Mouse (Mus musculus) cortical plate, adult 2 months (tissue): ENCODE data around the gene Atrx. TPM values are rescaled to one million over a fixed set of nuclear protein-coding genes. Genes with fewer than 3 reads are reported as not detected.
"Not testable (repeated sequence)": the region's sequence is repeated elsewhere in the genome, so short reads cannot be mapped to it uniquely, and the experiment has no call there.

ENCODE experiments used
- H3K27ac ChIP-seq: fragments of 200-500 bp; 2 replicates; pipeline ENCODE4 v1.5.1; 2012; ENCODE audit warnings: low read length, control low read depth, inconsistent platforms; ENCODE audit not compliant: insufficient read depth
- H3K4me1 ChIP-seq: fragments of 200-500 bp; 2 replicates; pipeline ENCODE4 v1.6.1; 2011; ENCODE audit warnings: low read length; ENCODE audit not compliant: control insufficient read depth, insufficient read depth
- H3K4me3 ChIP-seq: fragments of 200-500 bp; 2 replicates; pipeline ENCODE4 v1.5.1; 2011; ENCODE audit warnings: mild to moderate bottlenecking, low read length, control low read depth; ENCODE audit not compliant: insufficient read depth
- CTCF ChIP-seq: fragments of 200-500 bp; IDR thresholded peaks from 2 replicates; pipeline ENCODE4 v1.5.1; 2011; ENCODE audit warnings: mild to moderate bottlenecking, control low read depth, low read length; ENCODE audit not compliant: insufficient read depth; ENCODE audit errors: extremely low read depth
- POLR2A ChIP-seq: fragments of 200-500 bp; IDR thresholded peaks from 2 replicates; pipeline ENCODE4 v1.6.1; 2011; ENCODE audit warnings: mild to moderate bottlenecking, low read length, control low read depth; ENCODE audit not compliant: insufficient read depth; ENCODE audit errors: extremely low read depth
- polyA plus RNA-seq: library from polyadenylated mRNA; depleted of rRNA; stranded (reverse); fragments of >200 nt; gene quantifications from 2 replicates; pipeline ENCODE4 v1.2.3, GENCODE M21; 2012; rRNA removed

The Atrx gene
- 58.4 and 63.1 TPM in 2 replicates for polyA plus RNA-seq

GRCm38 (mm10) chrX:105928861-105929477 is at the start of gene Atrx:
TSS of gene Atrx (minus strand) at chrX:105929403.
- H3K27ac ChIP-seq = peak within 1 kb of the TSS; percentile 99
- TF ChIP-seq CTCF (no peak), POLR2A (peak; percentile 91)

GRCm38 (mm10) chrX:105957091-105957490 is 27.9 kb upstream of the Atrx start:
- not testable (repeated sequence) for H3K4me1 ChIP-seq, H3K27ac ChIP-seq, H3K4me3 ChIP-seq

More at GRCm38 (mm10) chrX:105928861-105929477, at the start of gene Atrx:
- H3K4me1 ChIP-seq = peaks cover 7% of the 10 kb centered on the region
- H3K4me3 ChIP-seq = peak within 1 kb of the TSS; percentile 90

- Histone ChIP-seq H3K4me3 (no peak overlapping the region), H3K4me1 (no peaks in the 10 kb centered on the region), H3K27ac (no peak overlapping the region)
- TF ChIP-seq CTCF (no peak), POLR2A (no peak)
Measured at GRCm38 (mm10) chrX:105953999-105954398, 24.8 kb upstream of the Atrx start.

DNA sequence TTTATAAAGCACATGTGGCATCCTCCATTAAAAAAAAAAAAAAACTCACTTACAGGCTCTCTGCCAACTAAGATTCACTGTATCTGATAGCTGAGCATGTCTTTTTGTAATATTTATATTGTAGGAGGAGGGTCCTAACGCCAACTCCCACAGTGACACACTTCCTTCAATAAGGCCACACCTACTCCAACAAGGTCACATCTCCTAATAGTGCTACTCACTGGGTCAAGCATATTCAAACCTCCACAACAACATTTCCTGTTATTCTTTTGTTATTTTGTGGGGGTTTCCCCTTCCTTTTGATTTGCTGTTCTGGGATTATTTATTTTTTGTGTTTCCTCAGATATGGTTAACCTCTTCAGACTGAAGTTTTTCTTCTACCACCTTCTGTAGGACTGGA is 17.2 kb upstream of the Atrx start:
- TF ChIP-seq CTCF (no peak), POLR2A (no peak)
- no peak overlapping the region for H3K4me3 ChIP-seq
- no peaks in the 10 kb centered on the region for H3K4me1 ChIP-seq
- no peak overlapping the region for H3K27ac ChIP-seq

- H3K4me1 ChIP-seq = no peaks in the 10 kb centered on the region
- H3K27ac ChIP-seq = no peak overlapping the region
- H3K4me3 ChIP-seq = no peak overlapping the region
- no peak for TF ChIP-seq POLR2A
- TF ChIP-seq CTCF = no peak
Measured at GRCm38 (mm10) chrX:105939245-105939644, 10.0 kb upstream of the Atrx start.

- TF ChIP-seq CTCF (no peak), POLR2A (no peak)
- Histone ChIP-seq H3K4me3 (no peak overlapping the region), H3K27ac (no peak overlapping the region)
Measured at GRCm38 (mm10) chrX:105937736-105938135, 8.5 kb upstream of the Atrx start.

DNA sequence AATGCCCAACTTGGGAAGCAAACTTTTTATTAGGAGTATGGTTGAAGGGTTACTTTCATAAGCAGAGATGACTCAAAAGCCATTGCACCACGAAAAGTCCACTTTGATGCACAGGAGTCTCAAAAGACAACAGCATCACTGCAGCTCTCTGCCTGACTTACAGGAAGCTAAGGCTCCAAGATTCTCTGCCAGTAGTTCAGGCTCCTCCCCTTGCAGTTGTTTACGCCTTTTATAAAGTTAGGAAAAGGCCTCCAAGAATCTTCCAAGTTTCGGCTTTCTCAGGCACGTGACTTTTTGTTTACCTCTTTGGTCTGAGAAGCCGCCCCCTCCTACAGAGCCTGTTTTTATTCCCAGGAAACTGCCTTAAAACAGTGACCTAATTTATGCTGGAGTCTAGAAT is 5.1 kb upstream of the Atrx start:
- no peak overlapping the region for H3K4me3 ChIP-seq
- H3K27ac ChIP-seq = no peak overlapping the region
- no peak for TF ChIP-seq POLR2A
- no peak for TF ChIP-seq CTCF
- no peaks in the 10 kb centered on the region for H3K4me1 ChIP-seq

More at GRCm38 (mm10) chrX:105937736-105938135, 8.5 kb upstream of the Atrx start:
- no peaks in the 10 kb centered on the region for H3K4me1 ChIP-seq

GRCm38 (mm10) chrX:105929478-105930038 is 355 bp upstream of the Atrx start:
- peaks cover 7% of the 10 kb centered on the region for H3K4me1 ChIP-seq
- peak overlapping the region; percentile 80 for H3K27ac ChIP-seq
- no peak for TF ChIP-seq CTCF
- TF ChIP-seq POLR2A = no peak; the same call in 1 of the 2 replicates
- peak overlapping the region; percentile 90; the same call in 1 of the 2 replicates for H3K4me3 ChIP-seq

GRCm38 (mm10) chrX:105927941-105928860 is 1.0 kb downstream of the Atrx start:
- peaks cover 7% of the 10 kb centered on the region for H3K4me1 ChIP-seq
- TF ChIP-seq CTCF = no peak
- no peak for TF ChIP-seq POLR2A
- H3K27ac ChIP-seq = peak overlapping the region; percentile 99
- peak overlapping the region; percentile 90 for H3K4me3 ChIP-seq
